Mouse (Mus musculus) liver, embryonic 16.5 days (tissue): ENCODE measurements around the gene Nrf1. TPM values are rescaled to one million over a fixed set of nuclear protein-coding genes. Genes with fewer than 3 reads are reported as not detected.

Experiments
- ATAC-seq: fragments of 200-750 bp; cut with Nextera tagmentation; 2 replicates; pipeline ENCODE4 v1.8.0; 2017; ENCODE audit warnings: low read depth, mild to moderate bottlenecking, moderate number of reproducible peaks, moderate library complexity
- H3K27ac ChIP-seq: fragments of 300-500 bp; sonication (generic); 2 replicates; pipeline ENCODE4 v1.5.1; 2014; ENCODE audit warnings: mild to moderate bottlenecking, low read length
- H3K27me3 ChIP-seq: fragments of 300-500 bp; sonication (generic); 2 replicates; pipeline ENCODE4 v1.6.1; 2014; ENCODE audit warnings: low read depth, low read length, mixed read lengths; ENCODE audit not compliant: control insufficient read depth, insufficient read depth
- H3K36me3 ChIP-seq: fragments of 300-500 bp; sonication (generic); 2 replicates; pipeline ENCODE4 v1.6.1; 2014; ENCODE audit warnings: mild to moderate bottlenecking; ENCODE audit not compliant: control insufficient read depth, insufficient read depth
- H3K4me1 ChIP-seq: fragments of 300-500 bp; sonication (generic); 2 replicates; pipeline ENCODE4 v1.6.1; 2014; ENCODE audit warnings: low read depth, low read length, mixed read lengths; ENCODE audit not compliant: control insufficient read depth
- H3K4me2 ChIP-seq: fragments of 300-500 bp; sonication (generic); 2 replicates; pipeline ENCODE4 v1.6.1; 2014; ENCODE audit warnings: low read depth, low read length, mixed read lengths
- H3K4me3 ChIP-seq: fragments of 300-500 bp; sonication (generic); 2 replicates; pipeline ENCODE4 v1.5.1; 2014; ENCODE audit warnings: low read depth, mild to moderate bottlenecking, low read length
- H3K9ac ChIP-seq: fragments of 300-500 bp; sonication (generic); 2 replicates; pipeline ENCODE4 v1.6.1; 2014; ENCODE audit warnings: low read depth, low read length
- H3K9me3 ChIP-seq: fragments of 300-500 bp; sonication (generic); replicated peaks from 2 replicates; pipeline ENCODE4 v1.6.1; 2016; ENCODE audit warnings: low read length; ENCODE audit not compliant: control insufficient read depth
- WGBS: fragments of 180-500 bp; shearing (Covaris S2); extraction: QIAGEN DNeasy Blood & Tissue Kit; methylation state at CpG from one replicate; pipeline ENCODE4 v1.1.7; 2014; ENCODE audit not compliant: insufficient replicate concordance; 5-methylcytosine and 5-hydroxymethylcytosine counted together
- polyA plus RNA-seq: library from polyadenylated mRNA; unstranded; fragments of >200 nt; fragmentation: Nextera tagmentation; extraction: Ambion mirVana; gene quantifications from 2 replicates; pipeline ENCODE4 v1.2.1, GENCODE M21; 2015

Gene Nrf1
- polyA plus RNA-seq, 1 experiment from 2014 or later: 35.3 TPM

DNA sequence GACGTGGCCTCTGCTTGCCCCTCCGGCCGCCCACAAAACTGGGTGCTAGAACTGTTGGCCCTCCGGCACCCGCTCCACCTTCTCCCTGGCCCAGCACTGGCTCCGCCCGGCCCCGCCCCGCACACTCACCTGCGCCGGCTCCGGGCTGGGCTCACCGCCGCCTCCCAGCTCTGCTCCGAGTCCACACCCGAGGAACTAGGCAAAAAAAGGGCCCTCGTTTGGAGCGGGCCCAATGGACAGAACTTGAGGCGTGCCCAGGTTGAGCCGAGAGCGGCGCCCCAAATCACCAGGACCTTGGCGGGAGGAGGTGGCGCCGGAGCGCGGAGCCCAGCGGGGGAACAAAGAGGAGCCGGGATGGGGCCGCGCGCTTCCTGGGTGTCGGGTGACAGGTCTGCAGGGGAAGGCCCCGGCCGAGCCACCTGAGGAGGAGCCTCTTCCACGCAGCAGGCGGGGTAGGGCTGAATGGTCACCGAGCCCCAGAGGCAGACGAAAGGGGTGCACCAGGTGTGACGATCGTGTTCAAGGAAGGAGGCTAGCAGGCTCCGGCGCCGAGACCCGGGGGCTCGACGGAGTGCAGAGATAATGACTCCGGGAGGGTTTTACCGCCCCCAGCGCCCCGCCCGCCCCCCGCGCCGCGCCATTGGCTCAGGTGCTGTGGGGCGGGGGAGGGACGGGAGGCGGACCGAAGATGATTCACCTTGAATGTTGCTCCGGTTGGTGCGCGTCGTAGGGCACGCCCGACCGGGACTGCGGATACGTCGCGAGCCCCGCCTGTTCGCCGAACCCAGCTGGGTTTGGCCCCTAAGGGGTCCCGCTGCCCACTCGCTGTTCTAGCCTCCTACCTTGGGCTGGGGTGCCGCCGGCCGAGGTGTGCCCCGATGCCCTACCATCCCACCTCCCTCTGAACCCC, 126.0 kb downstream of the Nrf1 start:
- H3K4me3 ChIP-seq: peak overlapping the region; percentile 53
- peaks cover 99% of the 10 kb centered on the region for H3K27me3 ChIP-seq
- H3K4me2 ChIP-seq: peak overlapping the region; percentile 58
- WGBS: 1% methylated on average over 70 of the region's 80 CpGs
- no peak overlapping the region; the same call in 1 of the 2 replicates for H3K9ac ChIP-seq
- peak; percentile 71 for ATAC-seq
- H3K27ac ChIP-seq: no peak overlapping the region
- H3K36me3 ChIP-seq: no peaks in the 10 kb centered on the region
- no peaks in the 10 kb centered on the region for H3K9me3 ChIP-seq
- H3K4me1 ChIP-seq: peaks cover 29% of the 10 kb centered on the region

DNA sequence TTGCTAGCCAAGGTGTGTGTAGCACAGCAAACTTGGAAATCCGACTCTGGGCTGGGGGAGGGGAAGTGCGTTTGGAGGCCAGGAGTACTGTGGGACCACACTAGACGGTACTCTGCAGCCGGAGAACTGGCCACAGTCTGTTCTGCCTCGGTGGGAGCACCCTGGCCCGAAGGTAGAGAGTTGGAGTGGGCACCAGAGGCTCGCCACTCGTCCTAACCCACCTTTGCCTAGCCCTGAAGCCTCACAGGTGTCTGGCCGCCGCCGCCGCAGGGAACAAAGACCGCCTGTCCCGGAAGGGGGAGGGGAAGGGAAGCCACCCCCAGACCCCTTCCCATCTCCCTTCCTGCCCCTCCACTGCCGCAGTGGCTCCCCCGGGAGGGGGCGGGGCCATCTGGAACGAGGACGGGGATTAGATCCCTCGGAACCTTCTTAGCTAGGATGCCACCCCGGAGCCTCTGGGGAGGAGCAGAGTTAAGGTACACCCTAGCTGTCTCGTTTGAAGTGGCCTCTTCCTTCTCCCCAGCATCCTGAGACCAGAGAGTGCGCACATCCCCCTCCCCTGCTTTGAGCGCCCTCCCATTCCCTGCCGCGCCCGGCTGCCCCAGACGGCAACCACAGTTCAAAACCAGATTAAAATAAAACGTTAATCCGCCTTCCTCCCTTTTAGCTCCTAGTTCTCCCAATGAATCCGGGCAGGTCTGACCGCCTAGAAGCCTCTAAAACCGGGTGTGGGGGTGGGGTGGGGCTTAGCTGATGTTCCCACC, 126.9 kb downstream of the Nrf1 start:
- peak overlapping the region; percentile 53 for H3K4me3 ChIP-seq
- no peaks in the 10 kb centered on the region for H3K9me3 ChIP-seq
- H3K27me3 ChIP-seq: peaks cover 99% of the 10 kb centered on the region
- H3K36me3 ChIP-seq: no peaks in the 10 kb centered on the region
- no peak overlapping the region for H3K9ac ChIP-seq
- H3K4me1 ChIP-seq: peaks cover 29% of the 10 kb centered on the region
- ATAC-seq: peak; percentile 5; the same call in 1 of the 2 replicates
- peak overlapping the region; percentile 58 for H3K4me2 ChIP-seq
- H3K27ac ChIP-seq: no peak overlapping the region
- WGBS: under 1% methylated on average over 31 of the region's 33 CpGs

DNA sequence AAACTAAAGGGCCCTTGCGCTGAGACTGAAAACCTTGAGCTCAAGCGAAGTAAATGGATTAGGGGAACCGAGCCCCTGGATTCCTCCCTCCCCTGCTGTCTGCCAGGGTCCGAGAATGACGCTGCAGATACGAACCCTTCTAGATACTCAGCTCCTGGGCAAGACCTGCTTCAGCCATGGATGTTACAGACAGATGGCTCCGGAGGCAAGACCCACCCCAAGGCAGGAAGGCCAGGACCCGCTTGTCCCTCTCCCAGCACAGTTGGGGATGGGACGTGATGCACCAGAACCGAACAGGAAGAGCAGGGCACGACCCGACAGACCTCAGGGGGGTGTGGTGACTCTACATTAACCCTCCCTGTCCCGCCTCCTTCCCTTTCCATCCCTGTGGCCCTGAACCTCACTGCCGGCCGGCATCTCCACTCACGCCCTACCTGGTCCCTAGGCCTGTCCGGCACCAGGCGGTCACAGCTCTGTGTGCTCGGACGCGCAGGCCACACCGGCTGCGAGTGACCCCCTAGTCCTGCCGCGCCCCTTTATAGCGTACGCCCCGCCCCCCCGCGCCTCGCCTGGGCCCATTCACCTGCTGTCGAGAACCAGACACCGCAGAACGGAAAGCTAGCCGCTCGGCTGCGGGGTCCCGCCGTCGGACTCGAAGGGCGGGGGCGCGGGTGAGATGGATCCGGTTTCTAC, 127.6 kb downstream of the Nrf1 start:
- no peak overlapping the region for H3K27ac ChIP-seq
- peak overlapping the region; percentile 19; the same call in 1 of the 2 replicates for H3K4me2 ChIP-seq
- H3K9me3 ChIP-seq: no peaks in the 10 kb centered on the region
- H3K27me3 ChIP-seq: peaks cover 99% of the 10 kb centered on the region
- H3K9ac ChIP-seq: no peak overlapping the region
- no peak for ATAC-seq
- peaks cover 29% of the 10 kb centered on the region for H3K4me1 ChIP-seq
- 1% methylated on average over 45 of the region's 45 CpGs for WGBS
- no peaks in the 10 kb centered on the region for H3K36me3 ChIP-seq
- peak overlapping the region; percentile 22 for H3K4me3 ChIP-seq

DNA sequence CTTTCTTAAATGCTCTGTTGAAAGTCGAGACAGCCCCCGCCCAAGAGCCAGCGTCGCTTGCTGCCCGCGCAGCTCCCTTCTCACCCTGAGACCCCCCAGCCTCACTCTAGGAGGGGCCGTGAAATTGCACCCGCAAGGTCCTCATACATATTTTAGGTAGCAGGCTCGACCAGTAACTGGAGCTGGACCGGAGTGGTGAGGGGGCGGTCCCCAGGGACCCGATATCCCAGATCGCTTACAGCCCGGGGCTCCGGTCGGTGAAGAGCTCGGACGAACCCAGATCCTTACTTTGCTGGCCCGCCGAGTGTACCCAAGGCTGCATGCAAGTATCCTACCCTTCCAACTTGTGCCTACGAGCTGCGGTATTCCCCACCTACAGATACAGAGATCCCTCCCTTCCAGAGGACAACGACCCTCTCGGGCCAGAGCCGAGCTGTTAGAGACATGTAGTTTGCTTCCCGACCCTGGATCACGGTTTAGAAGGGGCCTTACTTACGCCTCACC, 128.2 kb downstream of the Nrf1 start:
- Histone ChIP-seq H3K27ac (no peak overlapping the region), H3K36me3 (no peaks in the 10 kb centered on the region), H3K9me3 (no peaks in the 10 kb centered on the region), H3K4me3 (peak overlapping the region; percentile 22), H3K9ac (no peak overlapping the region), H3K4me1 (peaks cover 29% of the 10 kb centered on the region), H3K4me2 (peak overlapping the region; percentile 19; the same call in 1 of the 2 replicates), H3K27me3 (peaks cover 99% of the 10 kb centered on the region)
- WGBS: 3% methylated on average over 28 of the region's 28 CpGs
- no peak for ATAC-seq

DNA sequence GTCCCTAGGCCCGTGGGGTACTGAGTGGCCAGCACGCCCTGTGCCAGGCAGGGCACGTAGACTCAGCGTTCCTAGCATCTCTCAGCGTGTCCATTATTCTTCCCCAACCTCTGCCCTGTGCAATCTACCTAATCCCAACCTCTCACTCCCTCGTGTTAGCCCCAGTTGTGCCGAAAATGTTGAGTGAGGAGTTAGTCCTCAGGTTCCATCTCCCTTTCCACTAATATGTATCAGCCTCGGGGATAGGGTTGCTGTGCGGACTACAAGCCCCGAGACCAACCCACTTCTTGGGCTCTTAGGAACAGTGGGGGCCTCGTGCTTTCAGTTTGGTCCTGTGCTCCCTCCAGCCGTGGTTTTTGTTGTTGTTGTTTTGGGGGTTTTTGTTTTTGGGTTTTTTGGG, 128.7 kb downstream of the Nrf1 start:
- no peaks in the 10 kb centered on the region for H3K36me3 ChIP-seq
- peaks cover 99% of the 10 kb centered on the region for H3K27me3 ChIP-seq
- no peak overlapping the region for H3K4me2 ChIP-seq
- 5% methylated on average over 12 of the region's 12 CpGs for WGBS
- no peak overlapping the region for H3K4me3 ChIP-seq
- no peak overlapping the region for H3K9ac ChIP-seq
- no peak overlapping the region for H3K27ac ChIP-seq
- H3K9me3 ChIP-seq: no peaks in the 10 kb centered on the region
- peaks cover 29% of the 10 kb centered on the region for H3K4me1 ChIP-seq
- no peak for ATAC-seq

DNA sequence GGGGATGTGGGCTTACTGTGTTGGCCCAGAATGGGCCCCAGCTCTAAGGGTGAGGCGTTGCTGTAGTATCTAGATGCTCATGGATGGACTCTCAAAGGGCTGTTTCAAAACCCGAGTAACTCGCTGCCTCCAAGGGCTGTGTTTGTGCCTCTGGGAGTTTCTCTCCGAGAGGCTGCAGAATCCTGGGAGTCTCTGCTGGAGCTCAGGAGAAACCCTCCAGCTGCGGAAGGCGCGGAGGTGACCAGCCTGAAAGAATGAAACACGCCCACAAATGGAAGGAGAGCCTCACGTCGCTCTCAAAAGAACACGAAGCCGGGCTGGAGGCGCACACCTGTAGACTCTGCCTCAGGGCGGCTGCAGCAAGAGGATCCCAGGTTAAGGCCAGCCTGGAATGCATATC, 129.5 kb downstream of the Nrf1 start:
- ATAC-seq: no peak
- WGBS: 3% methylated on average over 14 of the region's 14 CpGs
- Histone ChIP-seq H3K27me3 (peaks cover 99% of the 10 kb centered on the region), H3K9me3 (no peaks in the 10 kb centered on the region), H3K36me3 (no peaks in the 10 kb centered on the region), H3K4me3 (no peak overlapping the region), H3K4me1 (peaks cover 29% of the 10 kb centered on the region), H3K27ac (no peak overlapping the region), H3K4me2 (no peak overlapping the region), H3K9ac (no peak overlapping the region)

DNA sequence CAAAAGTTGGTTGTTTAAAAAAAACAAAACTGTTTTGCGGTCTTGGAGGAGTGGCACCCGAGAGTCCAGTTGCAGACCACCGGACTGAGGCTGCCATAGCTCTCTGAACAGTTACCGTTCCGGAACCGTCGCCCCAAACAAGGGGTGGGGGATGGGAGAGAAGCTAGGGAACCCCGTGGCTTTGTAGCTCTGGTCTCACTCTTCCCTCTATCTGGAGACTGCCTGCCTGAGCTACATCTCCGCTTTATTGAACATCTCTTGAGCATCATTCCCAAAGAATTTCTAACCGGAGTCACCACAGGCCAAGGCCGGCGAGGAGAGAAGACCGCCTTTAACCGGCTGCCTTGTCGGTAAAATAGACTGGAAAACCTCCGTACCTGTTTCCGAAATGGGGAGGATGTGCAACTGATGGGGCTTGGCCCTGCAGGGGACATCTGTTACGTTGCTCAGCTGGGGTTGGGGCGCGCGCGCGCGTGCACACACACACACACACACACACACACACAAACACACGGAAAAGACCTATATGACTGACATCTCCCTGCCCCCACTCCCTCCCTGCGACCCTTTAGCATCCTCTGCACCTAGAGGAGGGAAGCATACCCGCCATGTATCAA, 130.3 kb downstream of the Nrf1 start:
- H3K9me3 ChIP-seq: no peaks in the 10 kb centered on the region
- H3K27me3 ChIP-seq: peaks cover 99% of the 10 kb centered on the region
- no peak overlapping the region for H3K9ac ChIP-seq
- no peak overlapping the region for H3K4me3 ChIP-seq
- peaks cover 24% of the 10 kb centered on the region for H3K4me1 ChIP-seq
- H3K36me3 ChIP-seq: no peaks in the 10 kb centered on the region
- 2% methylated on average over 27 of the region's 27 CpGs for WGBS
- H3K4me2 ChIP-seq: no peak overlapping the region
- H3K27ac ChIP-seq: no peak overlapping the region
- no peak for ATAC-seq

DNA sequence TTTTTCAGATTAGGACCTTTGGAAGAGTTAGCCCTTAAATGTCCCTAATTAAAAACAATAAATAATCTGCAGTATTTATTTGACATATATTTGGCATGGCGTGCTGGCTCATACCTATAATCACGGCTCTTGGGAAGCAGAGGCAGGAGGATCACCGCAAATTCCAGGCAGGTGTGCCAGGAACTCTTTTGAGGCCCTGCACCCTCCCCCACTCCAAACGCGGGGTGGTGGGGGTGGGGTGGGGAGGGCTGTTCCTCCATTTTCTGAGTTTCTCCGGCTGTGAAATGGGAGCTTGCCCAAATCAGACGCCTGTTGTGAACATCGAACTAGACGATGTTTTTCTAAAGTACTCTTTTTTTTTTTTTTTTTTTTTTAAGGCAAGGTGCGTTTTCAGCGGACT, 131.3 kb downstream of the Nrf1 start:
- no peaks in the 10 kb centered on the region for H3K9me3 ChIP-seq
- no peak overlapping the region for H3K27ac ChIP-seq
- H3K4me1 ChIP-seq: peaks cover 15% of the 10 kb centered on the region
- ATAC-seq: no peak
- 17% methylated on average over 11 of the region's 11 CpGs for WGBS
- H3K4me3 ChIP-seq: no peak overlapping the region
- H3K4me2 ChIP-seq: no peak overlapping the region
- no peaks in the 10 kb centered on the region for H3K36me3 ChIP-seq
- H3K27me3 ChIP-seq: peaks cover 95% of the 10 kb centered on the region
- H3K9ac ChIP-seq: no peak overlapping the region
